Mouse (Mus musculus) WW6 (cell line): ENCODE data around the gene Slc30a4.
A peak's percentile ranks its signal among the peaks of the same experiment; 100 is the strongest.

Source experiments
- DNase-seq: peaks from one replicate; pipeline ENCODE4 v3.0.0-alpha.2; 2013; ENCODE audit warnings: low read depth, low spot score

Slc30a4 gene

GRCm38 (mm10) chr2:122702181-122703036 is at the start of gene Slc30a4:
TSS of gene Slc30a4 (minus strand) at chr2:122702663.
- peak; percentile 36 for DNase-seq

- DNase-seq = no peak
Measured at GRCm38 (mm10) chr2:122746461-122746860, 44.0 kb upstream of the Slc30a4 start.

- no peak for DNase-seq
Measured at GRCm38 (mm10) chr2:122739023-122739422, 36.6 kb upstream of the Slc30a4 start.

DNA sequence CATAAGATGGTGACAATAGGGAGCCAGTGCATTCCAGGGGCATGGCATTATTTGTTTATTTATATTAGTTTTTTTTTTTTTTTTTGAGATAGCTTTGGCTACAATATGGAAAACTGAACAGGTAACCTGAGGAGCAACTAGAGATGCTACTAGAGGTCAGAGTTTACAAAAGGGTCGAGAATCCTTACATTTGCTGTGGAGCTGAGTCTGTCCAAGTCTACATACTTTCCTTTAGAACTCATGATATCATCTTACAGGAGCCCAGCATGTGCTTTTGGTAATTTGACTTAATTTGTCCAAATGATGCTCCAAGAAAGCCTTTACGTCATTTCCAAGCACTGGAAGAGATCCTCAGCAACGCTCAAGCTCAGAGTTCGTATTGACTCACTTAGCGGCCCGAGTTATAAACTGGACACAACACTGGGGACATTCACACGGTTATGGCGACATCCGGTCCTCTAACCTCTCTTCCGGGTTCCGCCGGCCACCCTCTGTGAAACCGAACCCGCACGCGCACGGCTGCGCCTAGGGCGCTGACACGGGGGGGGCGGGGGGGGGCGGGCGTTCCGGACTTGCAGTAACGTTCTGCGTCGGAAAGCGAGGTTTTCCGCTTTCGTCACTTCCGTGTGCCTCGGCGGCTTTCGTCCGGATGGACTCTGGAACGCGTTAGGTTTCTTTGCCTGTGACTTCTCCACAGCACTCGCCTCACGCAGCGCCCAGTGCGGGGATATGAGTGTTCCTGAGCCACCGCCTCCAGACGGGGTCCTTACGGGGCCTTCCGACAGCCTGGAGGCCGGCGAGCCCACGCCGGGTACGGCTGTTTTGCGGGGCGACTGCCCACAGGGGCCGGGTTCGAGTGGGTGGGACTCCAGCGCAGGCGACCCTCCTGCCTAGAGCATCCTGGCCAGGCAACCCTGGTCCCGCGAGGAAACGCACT is 35.7 kb upstream of the Slc30a4 start, which contains the start of gene Bloc1s6:
Gene Bloc1s6, plus strand, starts transcription at position 610 of the 937 bp plus-strand sequence.
- DNase-seq = peak; percentile 60

DNA sequence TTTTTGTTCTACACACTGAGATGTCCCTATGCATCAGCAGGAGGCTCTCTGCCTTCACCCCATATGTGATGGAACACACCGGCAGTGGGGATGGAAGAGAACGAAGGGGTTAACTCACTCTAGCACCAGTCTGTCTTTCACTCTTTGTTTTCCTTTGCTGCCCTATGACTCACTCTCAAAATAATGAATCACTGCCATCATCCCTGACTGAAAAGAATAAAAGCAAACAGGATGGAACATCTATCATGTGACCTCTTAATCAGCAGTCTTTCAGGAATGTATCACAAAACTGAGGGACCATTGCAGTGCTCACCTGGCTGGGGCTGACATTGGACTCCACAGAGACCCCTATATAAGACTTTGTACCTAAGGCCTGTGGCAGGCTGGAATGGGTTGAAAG is 29.0 kb upstream of the Slc30a4 start:
- DNase-seq = no peak

- DNase-seq = no peak
Measured at GRCm38 (mm10) chr2:122725604-122726003, 23.1 kb upstream of the Slc30a4 start.

GRCm38 (mm10) chr2:122720564-122720963 is 18.1 kb upstream of the Slc30a4 start:
- no peak for DNase-seq

DNA sequence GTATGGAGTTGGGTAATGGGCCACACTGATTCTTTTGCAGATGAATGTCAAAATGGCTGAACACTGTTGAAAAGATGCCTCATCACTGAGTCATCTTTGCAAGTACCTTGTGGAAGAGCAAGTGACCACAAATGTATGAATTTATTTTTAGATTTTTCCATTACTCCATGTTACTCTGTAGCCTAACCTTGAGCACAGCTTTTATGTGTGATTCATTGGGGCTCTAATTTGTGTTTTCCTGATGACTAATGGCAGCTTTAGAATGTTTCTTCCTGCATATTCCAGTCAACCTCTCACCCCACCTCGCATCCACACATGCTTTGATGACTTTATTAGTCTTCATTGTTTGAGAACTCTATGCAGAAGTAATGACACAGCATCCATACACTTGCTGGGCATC is 16.8 kb upstream of the Slc30a4 start:
- DNase-seq = no peak

GRCm38 (mm10) chr2:122716301-122716842 is 13.9 kb upstream of the Slc30a4 start:
- no peak for DNase-seq

- DNase-seq = no peak
Measured at GRCm38 (mm10) chr2:122715148-122715692, 12.8 kb upstream of the Slc30a4 start.

GRCm38 (mm10) chr2:122712848-122713247 is 10.4 kb upstream of the Slc30a4 start:
- DNase-seq = no peak

DNA sequence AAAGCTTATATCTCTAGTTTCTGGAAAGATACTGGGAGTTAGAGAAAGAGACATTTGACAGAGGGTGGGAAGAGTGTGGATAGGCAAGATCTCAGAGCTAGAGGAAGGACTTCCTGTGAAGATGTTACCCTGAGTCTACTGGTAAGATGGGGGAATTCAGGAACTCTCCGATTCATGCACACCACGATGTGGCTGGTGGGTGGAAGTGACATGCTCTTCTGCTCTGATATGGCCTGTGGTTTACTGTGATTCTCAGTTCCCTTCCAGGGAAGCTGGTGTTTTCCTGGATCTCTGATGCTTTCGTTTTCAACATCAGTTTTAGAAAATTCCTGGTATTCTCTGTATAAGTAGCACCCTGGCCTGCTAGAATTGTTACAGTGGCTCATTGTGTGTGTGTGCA is 9.4 kb upstream of the Slc30a4 start:
- no peak for DNase-seq

GRCm38 (mm10) chr2:122709156-122709555 is 6.7 kb upstream of the Slc30a4 start:
- no peak for DNase-seq

DNA sequence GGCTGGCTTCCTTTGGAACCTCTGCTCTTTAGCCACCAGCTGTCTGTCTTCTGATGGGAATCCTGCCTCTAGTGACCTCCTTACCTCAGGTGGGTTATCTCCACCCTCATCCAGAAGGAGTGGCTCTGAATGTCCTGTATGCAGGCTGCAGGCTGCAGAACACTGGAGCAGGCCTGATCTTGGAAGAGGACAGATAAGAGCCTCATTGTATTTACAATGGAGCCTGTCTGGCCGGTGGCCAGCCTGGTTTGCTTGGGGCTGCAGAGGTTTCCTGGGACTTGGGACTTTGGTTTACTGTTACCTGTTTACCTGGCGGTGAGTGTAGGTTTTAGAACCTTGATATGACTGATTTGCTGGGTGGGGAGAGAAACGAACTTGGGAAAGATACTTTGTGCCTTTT is 5.6 kb upstream of the Slc30a4 start:
- DNase-seq = no peak

GRCm38 (mm10) chr2:122704572-122704971 is 2.1 kb upstream of the Slc30a4 start:
- no peak for DNase-seq

- no peak for DNase-seq
Measured at GRCm38 (mm10) chr2:122701871-122702180, 637 bp downstream of the Slc30a4 start.

DNA sequence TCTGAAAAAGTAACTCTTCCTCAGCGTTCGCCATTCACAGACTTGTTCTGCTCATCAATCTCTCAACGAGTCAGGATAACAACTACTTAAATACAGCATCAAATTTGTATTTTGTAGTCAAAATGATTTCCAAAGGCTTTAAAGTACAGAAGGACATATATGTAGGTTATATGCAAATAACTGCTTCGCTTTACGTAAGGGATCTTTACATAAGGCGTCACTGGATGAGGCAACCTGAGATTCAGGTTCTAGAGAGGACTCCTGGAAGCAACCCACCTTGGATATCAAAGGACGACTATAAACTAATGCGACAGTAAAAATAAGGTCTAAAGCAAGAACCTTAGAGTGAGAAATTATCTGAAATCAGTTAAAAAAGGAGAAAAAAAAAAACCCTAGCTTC is 1.5 kb downstream of the Slc30a4 start:
- DNase-seq = no peak

DNA sequence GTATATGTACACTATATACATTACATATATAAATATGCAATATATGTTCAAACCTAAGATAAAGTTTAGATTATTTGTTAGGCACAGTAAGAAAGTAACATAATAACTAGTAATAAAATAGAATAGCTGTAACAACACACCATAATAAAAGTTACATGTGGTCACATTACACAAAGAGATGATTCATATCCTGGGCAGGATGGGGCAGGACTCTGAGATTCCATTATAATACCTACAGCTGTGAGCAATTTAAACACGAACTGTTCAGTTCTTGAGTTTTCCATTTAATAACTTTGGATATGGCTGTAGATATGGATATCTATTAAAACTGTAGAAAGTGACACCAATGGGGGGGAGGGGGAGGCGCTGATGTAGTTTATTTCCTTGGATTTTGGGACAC is 4.9 kb downstream of the Slc30a4 start:
- DNase-seq = no peak

GRCm38 (mm10) chr2:122686665-122687064 is 15.8 kb downstream of the Slc30a4 start:
- DNase-seq = no peak

DNA sequence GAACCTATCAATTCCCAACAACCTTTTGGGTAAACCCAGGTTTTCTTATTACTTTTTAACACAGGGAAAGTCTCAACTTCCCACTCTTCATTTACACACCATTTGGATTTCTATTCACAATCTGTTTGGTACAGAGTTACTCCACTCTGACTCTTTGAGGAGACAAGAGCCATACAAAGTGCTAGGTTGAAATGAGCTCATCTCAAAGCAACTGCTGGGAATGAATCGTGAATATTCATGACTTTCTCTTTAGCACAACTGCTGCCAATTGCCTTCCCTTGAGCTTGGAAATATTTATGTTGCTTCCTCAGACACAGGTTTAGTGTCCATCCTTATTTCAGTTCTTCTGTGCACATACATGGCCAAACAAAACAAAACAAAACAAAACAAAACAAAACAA is 18.8 kb downstream of the Slc30a4 start:
- DNase-seq = no peak

DNA sequence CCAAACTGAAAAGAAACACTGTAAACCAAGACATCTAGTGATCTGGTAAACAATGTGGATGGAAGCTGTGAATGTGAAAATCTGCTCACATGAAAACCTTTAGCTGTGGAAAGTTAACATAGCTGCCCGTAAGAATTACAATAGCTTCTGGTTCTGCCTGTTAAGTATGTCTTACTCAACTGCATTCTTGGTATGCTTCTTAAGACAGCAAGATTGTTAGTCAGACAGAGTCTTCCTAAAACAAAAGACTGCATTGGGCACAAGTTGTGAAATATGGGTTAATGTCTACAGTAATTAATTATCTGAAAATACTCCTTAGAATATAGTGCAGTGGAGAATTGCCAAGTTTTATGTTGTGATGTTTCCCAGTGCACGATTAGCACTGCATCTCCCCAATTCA is 19.9 kb downstream of the Slc30a4 start:
- no peak for DNase-seq
